Mouse (Mus musculus) kidney, adult 11 months (tissue): ENCODE measurements around the gene Suclg1.

Experiments used
- DNase-seq: peaks from one replicate; pipeline ENCODE4 v3.0.0; 2022

Suclg1 gene

DNA sequence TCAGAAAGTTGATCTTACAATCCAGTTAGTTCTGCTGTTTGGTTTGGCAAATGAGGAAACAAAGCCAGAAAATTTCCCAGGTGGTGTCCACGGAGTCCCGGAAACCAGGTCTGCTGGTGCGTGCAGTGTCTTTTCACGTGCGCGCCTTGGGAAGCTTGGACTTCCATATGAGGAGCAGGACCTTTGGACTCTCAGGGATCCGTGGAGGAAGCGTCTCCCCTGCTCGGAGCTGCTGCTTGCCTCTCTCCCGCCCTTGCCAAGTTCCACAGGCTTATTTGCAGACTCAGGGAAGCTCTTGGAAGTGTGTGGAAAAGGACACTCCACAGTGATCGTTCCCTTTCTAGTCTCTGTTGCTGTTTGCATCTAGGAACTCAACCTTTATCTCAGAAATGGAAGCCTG, 3.2 kb downstream of the Suclg1 start:
- DNase-seq = peak; percentile 85

DNA sequence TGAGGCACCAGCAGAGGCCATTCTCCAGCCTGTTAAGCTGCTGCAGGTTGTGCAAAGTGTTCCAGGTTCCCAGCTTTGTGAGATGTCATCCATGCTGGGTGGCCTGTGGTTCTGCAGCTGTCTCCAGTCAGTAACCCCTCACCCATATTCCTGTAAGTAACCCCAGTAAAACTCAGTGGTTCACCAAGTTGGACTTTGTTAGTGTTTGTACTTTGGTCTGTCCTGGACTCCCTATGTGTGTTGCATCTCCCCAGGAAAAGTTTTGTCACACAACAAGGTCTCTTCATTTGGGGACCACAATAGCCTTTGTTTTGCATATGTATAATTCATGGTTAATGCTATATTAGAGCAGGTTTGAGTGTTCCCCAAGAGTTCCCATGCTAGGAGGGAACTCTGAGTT, 4.2 kb downstream of the Suclg1 start:
- DNase-seq = no peak

DNA sequence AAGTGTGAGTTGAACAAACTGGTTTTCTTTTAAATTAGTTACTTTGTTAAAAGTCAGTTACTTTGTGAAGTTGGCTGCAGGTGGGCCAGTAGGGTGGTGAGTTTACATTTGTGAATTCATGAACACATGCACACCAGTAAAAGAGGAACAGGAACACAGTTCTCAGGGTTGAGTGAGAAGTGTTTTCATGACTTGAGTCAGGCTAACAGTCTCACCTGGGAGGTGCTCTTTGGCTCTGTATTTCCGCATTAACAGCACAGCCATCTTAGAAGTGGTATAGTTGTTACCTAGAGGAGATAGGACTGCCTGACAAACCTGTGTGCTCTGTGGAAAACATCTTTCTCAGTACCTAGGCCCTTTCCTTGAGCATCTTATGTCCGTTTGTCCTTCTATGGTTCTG, 4.8 kb downstream of the Suclg1 start:
- no peak for DNase-seq

DNA sequence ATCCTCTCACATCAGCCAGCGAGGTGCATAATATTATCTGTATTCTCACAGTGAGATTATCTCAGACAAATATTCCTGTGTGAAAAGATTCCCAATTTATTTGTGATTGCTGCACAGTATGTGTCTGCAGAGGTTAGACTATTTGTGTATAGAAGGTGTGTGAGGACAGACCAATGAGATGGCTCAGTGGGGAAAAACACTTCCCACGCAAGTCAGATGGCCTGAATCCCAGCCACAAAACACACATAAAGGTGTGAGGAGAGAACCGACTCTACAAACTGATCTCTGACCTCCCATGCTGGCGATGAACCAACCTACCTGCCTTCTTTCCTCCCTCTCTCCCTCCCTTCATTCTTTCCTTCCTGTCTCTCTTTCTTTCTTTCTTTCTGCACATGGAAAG, 5.4 kb downstream of the Suclg1 start:
- no peak for DNase-seq

DNA sequence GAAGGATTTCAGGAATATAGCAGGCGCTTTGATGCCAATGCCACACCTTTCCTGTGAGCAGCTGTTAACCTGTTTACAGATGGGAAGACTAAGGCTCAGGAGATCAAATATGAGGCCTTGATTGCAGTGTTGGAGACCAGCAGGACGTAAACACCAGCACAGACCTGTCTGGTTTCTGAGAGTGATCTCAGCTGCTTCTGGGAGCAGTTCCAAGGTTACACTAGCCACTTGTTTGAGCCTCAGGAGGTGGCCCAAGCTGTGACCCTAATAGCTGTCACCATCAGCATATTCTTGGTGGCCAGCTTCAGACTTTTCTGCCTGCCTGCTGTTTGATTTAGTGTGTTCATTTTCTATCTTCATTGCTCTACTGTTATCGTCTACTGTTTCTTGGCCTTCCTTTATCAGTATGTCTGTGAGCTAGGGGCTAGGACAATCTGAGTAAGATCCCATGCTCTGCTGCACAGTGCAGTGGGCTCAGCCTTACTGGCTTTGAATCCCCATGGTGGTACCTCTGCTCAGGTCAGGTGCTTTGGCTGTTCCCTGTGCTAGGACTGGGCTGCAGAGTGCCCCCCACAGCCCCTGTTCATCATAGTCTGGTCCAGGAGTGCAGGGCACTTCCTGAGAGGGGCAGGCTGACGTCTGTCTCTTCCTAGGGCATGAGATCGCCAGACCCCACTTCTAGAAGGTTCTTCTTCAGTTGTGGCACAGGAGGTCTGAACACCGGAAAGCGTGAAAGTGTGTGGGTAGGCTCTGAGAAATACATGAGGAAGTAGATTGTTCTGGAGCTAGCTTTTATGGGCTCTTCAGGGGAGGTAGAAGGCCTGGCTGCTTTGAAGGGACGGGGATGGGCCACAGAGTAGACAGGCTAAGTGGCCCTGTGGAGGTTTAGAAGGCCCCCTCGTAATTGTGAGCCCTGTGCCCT, 6.4 kb downstream of the Suclg1 start:
- DNase-seq = no peak

DNA sequence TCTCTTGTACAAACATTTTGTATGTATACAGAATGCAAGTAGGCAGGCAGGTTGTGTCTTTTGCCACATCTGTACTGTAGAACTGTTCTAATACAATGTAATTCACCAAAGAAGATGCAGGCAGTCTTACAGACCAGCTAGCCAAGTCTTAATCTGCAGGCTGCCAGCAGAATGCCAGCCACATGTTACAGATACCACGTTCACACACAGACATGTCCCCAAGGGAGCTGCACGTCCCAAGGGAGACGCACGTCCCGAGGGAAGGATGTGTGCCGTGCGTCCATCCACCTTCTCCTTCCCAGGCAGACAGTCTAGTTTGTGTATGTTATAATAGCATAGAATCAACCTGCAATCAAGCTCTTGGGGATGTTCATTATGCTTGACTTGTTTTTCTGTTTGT, 8.9 kb downstream of the Suclg1 start:
- DNase-seq = no peak

DNA sequence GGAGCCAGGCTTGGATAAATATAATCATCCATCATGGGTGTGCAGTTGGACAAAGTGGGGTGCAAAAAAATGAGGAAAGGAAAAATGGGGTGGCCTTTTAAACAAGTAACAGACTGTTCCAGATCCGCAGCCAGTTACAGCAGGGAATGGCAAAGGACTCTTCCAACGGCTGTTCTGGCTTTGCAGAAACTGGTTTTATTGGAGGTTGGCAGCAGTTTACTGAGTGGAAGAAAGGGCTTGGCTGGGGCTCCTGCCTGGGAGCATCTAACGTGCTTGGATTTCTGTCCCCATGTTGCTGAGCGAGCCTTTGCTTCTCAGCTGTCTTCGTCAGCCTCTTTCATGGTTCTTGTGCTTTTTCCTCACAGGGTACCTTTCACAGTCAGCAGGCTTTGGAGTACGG, 11.9 kb downstream of the Suclg1 start:
- no peak for DNase-seq

DNA sequence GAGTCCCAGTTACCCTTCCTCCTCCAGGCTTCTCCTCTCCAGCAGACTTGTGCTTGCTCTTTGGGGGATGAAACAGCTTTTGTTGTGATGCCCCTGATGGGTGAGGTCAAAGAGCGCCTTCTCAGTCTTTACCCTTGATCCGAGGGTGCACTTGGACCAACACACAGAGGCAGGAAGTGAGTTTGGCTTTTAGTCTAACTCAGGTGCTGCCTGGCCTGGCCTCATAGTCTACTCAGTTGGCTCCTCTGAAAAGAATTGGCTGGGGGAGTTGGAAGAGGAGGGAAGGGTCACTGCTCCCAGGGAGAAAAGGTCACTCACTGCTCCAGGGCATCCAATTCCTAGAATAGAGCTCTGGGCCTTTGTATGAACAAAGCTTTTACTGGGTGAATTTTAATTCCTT, 16.6 kb downstream of the Suclg1 start:
- peak; percentile 68 for DNase-seq

DNA sequence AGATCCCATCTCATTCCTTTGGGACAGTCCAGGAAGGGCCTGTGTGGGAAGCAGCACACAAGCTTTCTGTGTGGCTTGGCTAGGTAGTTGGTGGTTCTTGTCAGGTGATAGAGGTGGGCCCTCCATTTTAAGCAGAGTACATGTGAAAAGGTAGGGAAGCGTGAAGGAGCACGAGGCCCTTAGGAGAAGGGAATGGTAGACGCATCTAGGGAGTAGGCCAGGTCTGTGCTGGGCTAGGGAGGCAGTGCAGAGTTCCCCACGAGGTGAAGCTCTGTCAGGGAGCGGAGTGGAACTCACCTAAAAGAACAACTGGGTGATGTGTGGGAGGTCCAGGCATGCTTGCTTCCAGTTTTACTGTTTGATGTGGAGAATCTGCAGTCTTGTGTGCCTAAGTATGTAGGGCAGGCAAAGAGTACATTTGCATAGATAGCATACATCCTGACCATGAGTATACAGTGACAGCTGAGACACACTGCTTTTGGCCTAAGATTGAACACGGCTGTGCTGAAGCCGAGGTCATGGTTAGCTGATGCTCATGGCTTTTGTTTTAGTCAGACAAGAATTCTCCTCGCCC, 19.6 kb downstream of the Suclg1 start:
- DNase-seq = no peak

DNA sequence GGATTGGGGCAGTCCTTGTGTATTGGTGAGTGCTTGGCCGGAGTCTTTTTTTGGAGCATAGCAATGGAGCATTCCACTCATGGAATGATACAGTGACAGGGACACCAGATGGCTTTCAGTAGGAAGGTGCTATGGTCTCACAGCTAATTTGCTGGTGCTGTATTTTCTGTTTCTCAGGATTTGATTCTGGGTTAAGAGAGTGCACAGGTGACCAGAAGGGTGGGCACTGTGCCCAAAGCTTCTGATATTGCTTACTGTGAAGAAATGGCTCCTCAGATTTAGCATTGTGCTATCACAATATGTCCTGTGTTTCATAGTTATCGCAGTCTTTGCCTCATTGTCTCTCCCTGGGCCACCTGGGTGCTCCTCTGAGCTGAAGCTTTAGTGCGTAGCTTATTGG, 21.2 kb downstream of the Suclg1 start:
- DNase-seq = no peak

DNA sequence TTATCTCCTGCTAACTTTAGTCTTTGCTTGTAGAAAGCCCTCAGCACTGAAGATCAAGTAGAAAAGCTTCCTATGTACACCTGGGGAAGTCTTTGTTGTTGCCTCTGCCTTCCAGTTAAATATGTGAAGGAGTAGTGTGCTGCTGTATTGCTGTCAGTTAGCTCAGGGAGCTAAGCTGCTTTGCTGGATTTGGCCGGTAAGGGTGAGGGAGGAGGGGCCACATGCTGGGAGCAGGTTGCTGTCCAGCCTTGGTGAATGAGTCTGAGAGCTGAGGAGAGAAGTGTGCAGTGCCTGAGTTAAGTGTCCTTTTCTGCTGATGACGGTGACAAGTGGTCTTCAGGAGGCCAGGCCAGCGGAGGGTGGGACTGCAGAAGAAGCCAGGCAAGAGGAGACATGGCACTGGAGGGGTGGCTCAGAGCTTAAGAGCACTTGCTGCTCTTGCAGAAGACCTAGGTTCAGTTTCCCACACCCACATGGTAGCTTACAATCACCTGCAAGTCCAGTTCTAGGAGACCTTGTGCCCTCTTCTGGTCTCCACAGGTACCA, 23.4 kb downstream of the Suclg1 start:
- no peak for DNase-seq

DNA sequence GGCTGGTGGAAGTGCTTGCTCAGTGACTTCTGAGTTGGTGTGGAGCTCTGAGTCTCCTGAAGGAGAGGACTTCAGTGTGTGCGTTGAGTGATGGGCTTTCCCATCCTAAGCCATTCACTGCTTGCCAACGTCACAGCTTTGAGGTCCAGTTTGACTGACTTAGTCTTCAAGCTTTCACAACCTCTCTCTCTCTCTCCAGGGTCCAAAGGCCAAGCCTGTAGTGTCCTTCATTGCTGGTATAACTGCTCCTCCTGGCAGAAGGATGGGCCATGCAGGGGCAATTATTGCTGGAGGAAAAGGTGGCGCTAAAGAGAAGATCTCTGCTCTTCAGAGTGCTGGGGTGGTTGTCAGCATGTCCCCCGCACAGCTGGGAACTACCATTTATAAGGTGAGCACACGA, 26.8 kb downstream of the Suclg1 start:
- peak; percentile 35 for DNase-seq

DNA sequence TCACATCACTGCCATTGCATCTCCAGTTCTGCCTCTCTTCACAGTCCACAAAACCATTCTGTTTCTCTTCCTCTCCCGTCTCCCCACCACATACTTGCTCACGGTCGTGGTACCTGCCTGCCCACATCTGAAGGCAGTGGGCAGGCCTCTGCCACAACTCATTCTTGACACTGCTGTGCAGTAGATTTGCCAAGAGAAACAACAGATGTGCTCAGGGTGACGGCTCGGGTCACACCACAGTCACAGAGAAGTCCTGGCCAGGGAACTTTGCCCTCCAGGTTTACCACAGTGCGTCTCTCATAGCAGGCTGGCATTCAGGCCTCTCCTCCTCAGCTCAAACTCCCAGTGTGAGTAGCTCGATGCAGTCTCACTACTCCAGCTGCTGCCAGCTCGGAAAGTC, 31.5 kb downstream of the Suclg1 start:
- DNase-seq = peak; percentile 82

DNA sequence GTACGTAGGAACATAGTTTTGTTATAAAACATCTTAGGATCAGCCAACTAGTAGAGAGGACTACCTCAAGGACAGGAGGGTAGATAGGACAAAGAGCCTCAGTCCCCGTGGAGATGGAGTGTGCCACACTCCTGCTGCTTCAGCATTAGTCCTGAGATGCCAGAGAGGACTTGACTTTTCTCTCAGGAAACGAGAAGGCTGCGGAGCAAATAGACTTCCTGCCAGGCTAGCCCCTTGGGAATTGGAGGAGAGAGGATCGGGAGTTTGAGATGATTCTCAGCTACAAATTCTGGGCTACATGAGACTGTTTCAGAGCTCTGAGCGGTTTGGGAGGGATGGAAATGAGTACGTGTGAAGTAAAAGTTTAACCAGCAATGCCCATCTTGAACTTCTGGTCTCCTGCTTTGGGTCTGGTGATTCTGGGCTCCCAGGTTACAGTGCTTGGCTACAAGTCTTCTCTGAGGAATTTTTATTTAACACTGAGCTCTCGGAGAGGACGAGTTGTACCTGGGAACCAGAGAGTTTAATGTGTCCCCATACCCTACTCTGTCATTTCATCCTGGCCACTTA, 32.4 kb downstream of the Suclg1 start:
- DNase-seq = peak; percentile 62

DNA sequence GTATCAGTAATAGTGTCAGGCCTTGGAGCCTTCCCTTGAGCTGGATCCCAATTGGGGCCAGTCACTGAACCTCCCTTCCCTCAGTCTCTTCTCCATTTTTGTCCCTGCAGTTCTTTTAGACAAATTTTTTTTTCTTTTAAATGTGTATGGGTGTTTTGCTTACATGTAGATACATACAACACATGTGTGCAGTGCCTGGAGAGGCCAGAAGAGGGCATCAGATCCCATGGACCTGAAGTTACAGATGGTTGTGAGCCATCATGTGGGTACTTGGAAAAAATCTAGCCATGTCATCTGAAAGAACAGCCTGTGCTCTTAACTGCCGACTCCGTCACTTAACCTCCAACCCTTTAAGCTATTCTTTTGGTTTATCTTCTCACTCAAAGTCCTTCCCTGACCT, 38.1 kb downstream of the Suclg1 start:
- DNase-seq = no peak

DNA sequence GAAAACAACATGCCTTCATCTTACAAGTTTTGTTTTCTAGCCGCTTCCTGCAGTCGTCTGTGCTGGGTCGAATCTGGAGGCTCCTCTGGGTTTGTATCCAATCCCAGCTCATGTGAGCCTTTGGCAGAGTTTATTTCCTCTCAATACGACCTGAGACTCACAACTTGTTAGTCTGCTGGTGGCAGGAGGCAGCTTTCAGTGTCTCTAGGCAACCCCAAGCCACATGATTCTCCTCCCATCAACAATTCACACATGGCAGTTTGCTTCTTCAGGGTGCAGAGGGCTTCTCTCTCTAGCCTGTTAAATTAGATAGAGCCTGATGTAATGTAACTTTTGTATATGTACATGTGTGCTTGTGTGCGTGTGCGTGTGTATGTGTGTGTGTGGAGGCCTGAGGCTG, 58.7 kb downstream of the Suclg1 start:
- no peak for DNase-seq

DNA sequence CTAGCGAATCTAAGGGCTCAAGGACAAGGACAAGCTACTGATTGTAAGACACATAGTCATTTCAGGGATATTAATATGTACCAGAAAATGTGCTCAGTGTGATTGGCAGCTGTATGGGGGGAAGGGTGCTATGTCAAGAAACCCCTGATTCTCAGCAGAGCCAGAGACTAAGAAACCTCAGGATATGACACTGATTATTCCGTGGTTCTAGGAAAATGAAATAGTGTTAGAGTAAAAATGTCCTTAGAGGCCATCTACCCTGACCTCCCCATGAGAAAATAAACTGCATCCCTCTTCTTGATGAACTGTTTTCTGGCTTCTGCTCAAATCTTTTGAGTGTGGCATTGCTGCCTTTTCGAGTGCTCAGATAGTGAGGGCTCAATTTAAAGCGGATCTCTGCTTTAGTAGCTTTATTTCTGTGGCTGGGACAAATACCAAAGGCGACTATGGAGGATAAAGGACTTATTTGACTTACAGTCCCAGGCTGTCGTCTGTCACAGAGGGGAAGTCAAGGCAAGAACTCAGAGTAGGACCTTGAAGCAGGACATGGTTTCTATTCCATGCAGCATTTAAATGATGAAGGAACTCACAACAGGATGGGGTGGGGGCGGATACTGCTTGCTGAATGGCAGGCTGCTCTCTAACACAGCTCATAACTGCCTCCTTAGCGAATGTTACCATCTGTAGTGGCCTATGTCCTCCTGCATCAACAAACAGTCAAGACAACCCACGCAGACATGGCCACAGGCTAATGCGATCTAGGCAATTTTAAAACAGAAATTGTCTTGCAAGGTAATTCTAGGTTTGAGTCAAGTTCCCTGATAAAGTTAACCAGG, 60.7 kb downstream of the Suclg1 start:
- DNase-seq = no peak

DNA sequence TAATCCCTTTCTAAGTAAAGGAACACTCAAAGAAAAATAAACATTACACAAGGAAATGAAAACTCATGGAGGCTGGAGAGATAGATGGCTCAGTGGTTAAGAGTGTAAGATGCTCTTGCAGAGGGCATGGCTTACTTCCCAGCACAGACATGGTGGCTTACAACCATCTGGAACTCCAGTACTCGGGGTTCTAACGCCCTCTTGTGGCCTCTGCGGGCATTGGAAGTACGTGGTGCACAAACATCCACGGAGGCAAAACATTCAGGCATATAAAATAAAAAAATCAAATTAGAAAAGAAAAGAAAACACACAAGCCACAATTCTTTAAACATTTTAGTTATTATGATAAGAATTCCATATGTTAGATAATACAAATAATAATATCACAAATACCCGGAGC, 63.2 kb downstream of the Suclg1 start:
- DNase-seq = no peak

DNA sequence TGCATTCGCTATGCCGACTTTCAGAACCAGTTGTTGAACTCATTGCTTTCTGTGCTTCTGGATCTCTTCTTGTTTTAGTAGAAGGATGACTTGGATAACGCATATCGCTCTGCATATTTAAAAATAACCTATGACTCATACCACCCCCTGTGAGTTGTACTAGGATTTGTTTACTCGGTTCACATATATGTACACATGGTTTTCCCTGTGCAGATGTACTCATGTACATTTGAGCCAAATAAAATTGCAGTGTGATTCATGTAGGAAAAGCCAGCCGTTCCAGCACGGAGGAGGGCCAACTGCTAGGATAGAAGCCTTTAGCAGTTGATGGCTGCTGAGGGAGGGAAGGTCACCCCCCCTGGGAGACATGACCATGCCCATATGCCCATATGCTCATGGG, 63.6 kb downstream of the Suclg1 start:
- DNase-seq = no peak

DNA sequence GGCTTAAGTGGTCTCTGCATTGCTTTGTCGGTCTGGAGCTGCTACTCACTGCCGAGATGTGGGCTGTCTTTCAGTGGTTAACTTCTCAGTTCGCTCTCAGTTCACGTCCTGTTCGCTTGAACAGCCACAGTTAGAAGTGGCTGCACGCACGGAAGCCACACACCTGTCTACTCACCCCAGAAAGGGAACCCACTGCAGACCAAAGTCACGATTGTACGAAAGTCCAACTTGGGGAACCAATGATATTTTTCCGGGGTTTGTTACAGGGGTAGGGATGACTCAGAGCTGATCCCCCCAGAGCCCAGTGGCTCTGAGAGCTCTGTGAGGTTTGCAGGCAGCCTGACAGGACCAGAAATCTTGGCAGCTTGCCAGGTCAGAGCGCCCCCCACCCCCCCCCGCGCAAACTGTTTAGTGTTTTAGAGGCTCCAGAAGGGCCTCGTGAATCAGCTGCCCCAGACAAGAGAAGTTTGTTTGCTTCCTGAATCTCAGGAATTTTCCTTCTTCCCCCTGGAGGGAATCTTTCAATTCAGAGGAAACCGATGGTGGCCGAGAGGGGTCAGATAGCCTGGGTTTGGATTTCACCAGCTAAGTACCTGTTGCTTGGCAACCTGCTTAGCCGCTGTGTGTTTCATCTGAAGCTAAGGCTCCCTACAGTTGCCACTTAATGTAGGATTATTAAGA, 66.9 kb downstream of the Suclg1 start:
- DNase-seq = peak; percentile 57

DNA sequence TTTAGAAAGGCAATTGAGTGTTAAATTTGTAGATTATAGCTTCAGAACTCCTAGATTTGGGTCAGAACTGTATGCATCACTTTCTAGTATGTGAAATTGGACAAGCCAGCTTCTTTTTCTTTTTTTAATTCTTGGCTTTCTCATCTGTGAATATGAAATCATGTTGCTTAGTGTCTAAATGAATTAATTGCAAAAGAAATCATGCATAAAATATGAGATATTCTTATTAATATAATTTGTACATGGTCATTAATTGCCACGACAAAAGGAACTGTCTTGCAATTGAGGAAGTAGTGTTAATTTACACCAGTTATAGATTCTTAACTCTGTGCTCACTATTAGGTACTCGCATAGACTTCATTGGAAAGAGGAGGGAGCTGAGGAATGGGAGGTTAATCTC, 74.1 kb downstream of the Suclg1 start:
- DNase-seq = no peak
